Mouse (Mus musculus) right cerebral cortex, adult 18-20 months (tissue): ENCODE measurements around the gene Cryzl2.

ENCODE experiments used
- DNase-seq: peaks from one replicate; pipeline ENCODE4 v3.0.0; 2022; ENCODE audit warnings: mixed read lengths

The Cryzl2 gene

DNA sequence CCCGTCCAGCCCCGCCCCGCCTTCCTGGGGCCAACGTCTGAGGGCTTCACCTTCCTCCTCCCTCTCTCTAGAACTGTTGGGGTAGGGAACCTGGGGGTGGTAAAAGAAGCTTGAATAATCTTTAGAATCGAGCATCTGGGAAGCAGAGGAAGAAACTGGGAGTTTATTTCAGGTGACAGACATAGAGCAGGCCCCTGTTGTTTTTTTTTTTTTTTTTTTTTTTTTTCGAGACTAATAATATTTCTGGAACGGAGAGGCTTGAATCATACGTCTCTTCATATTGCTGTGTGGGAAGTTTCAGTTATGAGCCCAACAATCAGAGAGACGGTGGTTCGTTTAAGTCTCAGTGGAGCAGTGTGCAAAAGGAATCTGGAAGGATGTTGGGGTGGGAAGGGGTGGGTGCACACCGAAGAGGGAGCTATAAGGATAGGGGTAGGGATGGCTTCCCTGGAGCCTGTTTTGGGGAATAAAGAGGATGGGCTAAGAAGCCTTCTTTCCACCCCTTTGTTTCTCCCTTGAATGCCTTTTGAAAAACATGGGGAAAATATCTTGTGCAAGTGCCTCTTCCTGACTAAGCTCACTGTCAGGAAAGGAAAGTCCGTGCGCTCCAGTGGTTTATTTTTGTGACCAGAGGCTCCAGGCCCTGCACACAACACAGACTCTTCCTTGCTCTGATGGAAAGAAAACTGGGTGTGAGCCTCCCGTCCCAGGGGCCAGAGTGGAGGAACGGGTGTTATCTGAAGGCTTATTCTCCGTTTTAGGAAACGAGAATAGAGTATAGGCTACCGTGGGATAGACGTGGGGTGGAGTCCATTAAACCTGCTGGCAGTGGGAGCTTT, 14.4 kb upstream of the Cryzl2 start:
- peak; percentile 49 for DNase-seq

DNA sequence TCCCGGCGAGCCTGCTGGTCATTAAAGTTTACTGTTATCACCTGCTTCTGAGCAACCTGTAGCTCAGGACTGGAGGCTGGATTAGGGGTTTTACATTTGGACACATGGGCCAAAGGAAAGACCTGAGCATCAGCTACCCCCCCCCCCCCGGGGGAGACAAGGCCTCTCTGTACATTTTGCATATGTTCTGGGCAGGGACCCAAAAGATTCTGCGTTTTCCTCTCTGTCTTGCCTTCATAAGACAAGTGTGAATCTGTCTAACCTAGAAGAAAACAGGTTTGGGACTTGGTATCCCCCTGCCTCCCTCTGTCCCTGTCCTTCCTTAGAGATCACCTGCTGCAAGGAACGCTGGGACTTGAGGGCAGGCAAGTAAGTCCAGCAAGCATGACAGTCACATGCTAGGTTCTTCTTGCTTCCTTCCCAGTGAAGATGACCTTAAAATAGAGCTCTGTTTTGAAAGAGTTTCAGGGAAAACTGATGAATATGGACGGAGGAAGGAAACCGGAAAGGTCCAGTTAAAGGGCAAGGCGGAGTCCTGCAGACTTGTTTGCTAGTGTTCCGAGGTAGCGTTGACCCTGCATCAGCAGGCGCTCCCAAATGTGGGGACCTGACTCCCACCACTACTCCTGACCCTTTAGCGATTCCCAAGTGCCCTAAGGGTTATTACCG, 13.6 kb upstream of the Cryzl2 start:
- no peak for DNase-seq

DNA sequence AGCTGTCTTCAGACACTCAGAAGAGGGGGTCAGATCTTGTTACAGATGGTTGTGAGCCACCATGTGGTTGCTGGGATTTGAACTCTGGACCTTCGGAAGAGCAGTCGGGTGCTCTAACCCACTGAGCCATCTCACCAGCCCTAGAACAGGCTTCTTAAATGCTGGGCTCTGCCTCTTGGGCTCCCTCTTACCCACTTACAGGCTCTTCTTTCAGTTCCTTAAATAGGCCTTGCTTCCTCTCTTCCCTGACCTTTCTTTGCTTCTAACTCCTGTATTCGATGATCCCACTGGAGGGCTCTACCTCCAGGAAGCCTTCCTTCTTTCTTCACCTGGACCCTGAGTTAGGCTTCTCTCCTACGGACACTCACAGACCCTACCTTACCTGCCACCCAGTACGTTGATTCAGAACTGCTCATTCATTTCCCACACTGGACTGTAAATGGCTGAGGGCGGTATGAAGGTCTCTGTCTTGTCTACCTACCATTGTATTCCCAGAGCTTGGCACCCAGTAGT, 12.9 kb upstream of the Cryzl2 start:
- no peak for DNase-seq

DNA sequence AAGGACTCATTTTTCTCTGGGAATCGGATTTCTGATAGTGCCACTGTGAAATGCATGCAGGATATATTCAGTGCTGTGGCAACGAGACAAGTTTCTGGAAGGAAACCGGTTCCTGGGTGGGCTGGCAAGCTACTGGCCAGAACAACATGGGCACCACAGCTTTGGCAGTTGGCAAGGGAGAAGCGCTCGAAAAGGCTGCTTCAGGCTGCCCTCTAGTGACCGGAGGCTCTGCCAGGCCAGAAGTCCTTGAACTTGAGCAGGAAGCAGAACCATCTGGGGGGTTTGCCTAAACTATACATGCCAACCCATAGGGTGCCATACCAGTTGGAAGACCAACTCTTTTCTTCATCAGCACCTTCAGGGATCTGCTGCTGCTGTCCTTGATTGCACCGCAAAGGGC, 12.1 kb upstream of the Cryzl2 start:
- peak; percentile 77 for DNase-seq

DNA sequence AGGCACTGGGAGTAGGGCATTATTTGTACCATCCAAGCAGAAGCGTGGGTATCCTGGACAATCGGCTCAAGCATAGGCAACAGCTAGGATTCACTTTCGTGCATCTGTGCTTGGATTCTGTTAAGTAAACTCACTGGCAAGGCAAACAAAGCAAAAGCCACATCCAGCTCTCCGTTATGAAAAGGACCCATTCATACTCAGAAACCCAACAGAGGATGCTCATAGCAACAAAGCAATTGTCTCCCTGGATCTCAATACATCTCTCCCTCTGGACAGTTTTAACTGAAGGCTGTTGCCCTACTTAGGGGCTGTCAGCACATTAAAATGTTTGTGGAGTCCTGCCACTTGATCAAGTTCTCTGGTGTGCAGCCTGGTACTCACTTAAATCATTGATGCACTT, 11.2 kb upstream of the Cryzl2 start:
- no peak for DNase-seq

DNA sequence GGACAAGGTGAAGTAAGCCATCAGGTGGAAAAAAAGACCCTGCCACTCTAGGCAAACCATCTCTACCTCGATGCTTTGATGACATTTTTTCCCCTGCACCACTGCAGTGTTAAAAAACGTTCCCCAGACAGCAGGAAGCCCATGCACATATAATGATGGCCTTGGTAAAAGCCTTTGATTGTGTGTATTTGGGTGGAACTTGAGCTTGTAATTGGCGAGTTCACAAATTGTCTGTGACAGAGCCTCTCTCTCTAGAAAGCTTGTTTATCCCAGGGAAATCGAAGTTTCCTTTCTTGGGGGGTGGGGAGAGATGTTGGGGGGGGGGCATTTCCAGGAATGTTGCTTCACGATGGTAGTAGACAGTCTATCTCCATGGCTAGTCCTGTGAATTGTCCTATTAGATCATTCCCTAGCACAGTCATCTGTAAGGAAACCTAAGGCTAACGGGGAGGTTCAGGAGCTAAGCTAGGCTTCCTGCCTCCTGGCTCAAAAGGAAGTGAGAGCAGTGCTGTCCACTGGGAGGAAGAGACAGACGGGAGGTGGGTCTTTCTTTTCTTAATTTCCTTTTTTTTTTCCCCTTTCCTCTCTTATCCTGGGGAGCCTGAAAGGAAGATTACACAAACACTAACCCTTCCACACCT, 10.1 kb upstream of the Cryzl2 start:
- no peak for DNase-seq

DNA sequence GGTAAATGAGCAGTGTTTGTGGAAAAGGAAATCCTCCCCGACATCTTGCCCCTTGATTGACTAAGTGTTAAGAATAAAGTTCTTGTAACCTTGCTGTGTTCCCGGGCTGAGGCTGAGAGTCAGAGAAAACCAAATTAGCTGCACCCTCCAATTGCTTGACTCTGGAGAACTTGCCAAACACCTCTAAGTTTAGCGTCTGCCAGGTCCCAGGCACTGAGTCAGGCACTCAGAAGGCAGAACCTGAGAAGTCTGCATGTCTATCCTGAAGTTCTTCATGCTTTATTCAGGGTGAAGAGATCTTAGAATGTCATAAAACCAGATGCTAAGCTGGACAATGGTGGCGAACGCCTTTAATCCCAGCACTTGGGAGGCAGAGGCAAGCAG, 9.6 kb upstream of the Cryzl2 start:
- no peak for DNase-seq

DNA sequence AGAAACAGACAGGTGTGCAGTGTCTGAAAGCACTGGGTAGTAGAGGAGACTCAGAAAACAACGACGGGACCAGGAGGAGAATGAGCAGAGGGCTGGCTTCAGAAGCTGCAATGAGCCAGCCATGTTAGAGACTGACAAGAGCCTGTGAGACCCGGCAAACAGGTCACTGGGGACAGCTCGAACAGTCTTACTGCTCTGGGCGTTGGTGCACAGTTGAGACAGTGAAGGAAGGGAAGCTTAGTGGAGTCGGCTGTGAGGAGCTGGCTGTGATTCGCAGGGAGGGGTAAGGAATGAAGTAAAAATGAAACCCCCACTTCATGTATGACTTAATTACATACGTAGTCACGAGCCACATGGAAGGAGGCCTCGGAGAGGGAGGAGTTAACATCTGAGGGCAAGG, 8.8 kb upstream of the Cryzl2 start:
- no peak for DNase-seq

DNA sequence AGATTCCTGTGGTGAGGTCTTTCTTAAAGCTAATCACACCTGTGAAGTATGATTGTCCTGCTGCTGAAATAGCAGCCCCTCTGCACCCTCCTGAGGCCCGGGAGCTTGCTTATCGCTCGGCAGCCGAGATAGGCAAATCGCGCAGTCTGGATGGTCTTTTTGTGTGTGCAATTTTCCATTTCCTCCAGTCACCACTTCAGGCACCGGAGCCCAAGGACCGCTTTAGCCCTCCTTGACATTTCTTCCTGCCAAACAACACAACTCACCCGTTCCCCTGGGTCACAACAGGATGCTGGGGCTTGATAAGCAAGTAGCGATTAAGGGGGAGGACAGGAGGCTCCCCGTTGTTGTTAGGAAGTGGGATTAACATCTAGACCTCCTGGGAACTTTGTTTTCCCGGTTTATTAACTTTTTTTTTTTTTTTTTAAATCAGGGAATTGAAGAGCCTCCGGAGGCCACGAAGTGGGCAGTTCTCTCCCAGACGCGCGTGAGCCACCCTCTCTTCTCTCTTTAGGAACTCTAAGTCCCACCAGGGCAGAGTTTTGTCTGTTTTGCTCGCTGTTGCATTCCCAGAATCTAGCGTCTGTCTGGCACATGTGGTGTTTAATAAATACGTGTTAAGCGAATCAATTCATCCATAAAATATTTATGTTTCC, 8.3 kb upstream of the Cryzl2 start:
- DNase-seq: no peak

DNA sequence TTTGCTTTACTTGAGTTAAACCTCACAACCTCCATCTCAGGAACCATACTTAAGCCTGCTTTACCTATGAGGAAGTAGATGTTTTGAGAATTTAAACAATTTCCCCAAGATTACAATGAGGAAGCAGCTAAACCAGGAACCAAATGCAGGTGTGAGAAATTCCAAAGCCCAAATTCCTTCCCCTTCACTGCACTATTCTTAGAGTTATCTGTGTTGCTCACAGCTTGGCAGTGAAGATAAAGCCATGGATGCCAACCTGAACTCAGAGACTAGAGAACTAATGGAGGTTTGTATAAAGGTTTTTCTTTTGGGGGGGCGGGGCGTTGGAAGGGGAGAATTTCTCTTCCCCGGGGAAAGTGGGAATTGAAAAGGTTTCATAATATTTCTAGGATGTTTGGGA, 6.1 kb upstream of the Cryzl2 start:
- DNase-seq: no peak

DNA sequence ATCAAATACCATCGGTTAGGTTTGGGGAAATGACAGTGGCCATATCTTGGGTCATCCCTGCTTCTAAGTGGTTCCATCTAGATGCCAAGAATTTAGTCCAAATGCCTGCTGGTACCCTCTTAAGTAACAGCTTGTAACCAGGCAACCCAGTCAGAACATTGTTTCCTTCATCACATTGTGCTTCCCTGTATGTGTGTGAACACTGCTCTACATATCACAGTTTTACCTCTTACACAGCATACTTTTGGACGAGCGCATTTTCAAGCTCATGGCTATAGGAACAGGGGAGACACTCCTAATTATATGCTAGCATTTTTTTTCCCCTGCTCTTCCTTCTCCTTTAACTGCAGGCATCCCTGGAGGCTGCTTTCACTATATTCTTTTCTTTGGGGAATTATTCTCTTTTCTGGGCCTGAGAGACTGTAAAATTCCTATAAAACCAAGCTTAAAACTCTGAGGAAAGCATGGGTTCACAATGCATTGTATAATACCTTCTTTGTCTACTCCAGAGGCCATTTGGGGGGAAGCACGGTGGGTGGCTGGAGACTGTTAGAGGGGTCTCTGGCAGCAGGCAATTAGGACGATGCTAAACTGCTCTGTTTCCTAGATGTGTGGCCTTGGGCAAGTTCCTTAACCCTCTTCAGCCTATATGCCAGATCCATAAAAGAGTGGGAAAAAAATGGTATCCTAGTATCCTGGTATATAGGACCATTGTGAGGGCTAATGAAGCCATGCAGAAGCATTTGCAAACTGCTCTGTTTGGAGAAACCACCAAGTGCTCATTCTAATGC, 5.4 kb upstream of the Cryzl2 start:
- DNase-seq: no peak

DNA sequence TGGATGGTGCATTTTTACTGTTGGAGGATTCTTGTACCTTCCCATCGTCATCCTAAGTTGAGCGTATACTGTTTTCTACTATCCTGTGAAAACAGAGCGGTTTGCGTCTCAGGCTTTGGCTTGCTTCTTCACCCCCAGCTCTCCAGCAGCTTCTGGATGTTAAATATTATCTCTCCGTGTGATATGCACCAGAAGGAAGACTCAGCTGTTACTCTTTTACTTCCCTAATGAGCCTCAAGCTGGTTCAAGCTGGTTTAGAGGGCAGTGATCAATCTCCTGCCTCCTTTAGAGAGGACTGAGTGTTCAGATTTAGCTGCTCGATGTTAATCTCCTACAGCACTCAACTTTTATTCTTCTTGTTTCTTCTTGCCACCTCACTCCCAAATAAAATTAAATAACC, 3.5 kb upstream of the Cryzl2 start:
- no peak for DNase-seq

DNA sequence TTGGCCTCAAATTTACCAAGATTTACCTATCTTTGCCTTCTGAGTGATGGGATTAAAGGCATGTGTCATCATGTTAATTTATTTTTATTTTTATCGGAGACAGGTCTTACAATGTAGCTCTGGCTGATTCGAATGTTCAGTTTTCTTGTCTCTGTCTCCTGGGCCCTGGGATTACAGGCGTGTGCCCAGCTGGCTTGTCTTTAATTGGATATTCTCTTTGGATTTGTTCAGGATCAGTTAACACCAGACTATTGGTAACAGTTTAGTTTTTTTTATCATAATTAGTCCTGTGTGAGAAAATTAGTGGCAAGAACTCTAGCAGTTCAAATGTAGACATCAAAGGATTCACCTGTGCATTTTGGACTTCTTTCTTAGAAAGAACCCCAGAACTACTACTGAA, 588 bp upstream of the Cryzl2 start:
- DNase-seq: no peak

DNA sequence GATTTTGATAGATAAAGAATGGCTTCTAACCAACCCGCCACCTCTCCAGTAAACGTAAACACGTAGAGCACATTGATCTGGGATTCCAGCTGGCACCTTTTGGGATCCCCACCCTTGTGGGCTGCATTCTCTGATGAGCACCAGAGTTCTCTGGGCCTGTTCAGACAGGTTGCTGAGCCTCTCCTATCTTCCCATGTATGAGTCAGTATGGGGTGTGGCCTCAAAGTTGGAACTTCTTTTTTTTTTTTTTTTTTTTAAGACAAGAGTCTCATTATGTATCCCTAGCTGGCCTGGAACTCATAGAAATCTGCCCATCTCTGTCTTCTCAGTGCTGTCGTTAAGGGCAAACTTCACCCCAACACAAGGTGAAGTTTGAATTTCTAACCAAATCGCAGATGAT, 1.5 kb downstream of the Cryzl2 start:
- DNase-seq: no peak

DNA sequence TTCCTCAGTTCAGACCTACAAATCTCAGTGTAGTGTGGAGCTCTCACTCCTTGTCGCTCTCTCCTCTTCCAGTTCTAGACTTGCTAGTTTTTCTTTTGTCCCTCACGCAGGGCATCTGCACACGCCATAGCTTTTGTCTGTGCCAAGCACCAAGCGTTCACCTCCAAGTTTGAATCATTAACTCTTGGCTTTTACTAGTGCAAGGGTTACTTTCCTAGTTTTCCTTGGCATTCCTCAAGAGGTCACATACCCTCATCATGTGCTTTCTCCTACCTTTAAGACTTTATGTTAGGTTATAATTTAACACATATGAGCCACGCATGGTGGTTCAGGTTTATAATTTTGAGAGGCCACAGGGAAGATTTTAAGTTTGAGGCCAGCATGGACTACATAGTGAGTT, 2.9 kb downstream of the Cryzl2 start:
- DNase-seq: no peak

DNA sequence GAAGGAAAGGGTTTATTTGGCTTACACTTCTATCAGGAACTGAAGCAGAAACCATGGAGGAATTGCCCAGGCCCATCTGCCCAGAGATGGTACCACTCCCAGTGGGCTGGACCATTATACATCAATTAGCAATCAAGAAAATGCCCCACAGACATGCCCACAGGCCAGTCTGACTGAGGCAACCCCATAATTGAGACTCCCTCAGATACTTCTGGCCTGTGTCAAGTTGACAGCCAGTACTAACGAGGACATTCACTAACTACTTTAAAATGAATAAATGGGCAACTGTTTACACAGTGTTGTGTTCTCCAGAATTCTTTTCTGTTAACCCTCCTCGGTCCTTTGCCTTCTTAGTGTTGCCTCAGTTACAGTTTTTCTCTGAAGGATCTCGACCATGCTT, 4.0 kb downstream of the Cryzl2 start:
- no peak for DNase-seq

DNA sequence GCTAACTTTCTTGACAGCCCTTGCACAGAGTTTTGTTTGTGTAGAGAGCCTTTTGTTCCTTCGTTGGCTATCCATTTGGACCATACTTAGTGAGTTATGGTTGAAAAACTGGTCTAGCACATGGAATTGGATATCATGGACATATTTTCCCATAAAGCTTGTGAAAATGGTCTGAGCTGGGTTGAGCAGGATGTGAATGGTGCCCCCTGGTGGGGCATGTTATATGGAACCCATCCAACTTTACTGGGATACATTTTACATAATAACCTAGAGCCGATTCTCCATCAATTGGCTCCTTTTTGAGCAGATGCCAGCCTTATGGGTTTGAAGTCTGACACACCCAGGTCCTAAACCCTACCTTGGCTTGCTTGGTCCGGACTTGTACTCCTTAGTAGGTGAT, 6.8 kb downstream of the Cryzl2 start:
- DNase-seq: peak; percentile 37

DNA sequence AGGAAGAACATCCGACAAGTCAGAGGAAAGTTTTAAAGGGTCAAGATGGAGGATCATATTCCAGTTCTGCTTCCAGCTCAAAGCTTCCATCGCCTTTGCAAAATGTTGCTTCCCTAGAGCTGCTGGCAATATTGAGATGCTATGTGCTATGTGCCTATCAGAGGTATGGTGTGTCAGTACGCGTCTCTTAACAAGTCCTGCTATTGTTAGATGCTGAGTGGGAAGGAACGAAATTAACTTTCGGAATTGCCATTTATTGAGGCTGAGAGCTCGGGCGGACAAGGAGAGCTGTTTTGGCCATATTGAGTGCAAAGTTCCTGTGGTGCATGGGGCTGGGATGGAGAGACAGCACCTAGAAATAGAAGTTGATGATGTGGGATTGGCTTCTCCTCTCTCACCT, 9.5 kb downstream of the Cryzl2 start:
- peak; percentile 38 for DNase-seq

DNA sequence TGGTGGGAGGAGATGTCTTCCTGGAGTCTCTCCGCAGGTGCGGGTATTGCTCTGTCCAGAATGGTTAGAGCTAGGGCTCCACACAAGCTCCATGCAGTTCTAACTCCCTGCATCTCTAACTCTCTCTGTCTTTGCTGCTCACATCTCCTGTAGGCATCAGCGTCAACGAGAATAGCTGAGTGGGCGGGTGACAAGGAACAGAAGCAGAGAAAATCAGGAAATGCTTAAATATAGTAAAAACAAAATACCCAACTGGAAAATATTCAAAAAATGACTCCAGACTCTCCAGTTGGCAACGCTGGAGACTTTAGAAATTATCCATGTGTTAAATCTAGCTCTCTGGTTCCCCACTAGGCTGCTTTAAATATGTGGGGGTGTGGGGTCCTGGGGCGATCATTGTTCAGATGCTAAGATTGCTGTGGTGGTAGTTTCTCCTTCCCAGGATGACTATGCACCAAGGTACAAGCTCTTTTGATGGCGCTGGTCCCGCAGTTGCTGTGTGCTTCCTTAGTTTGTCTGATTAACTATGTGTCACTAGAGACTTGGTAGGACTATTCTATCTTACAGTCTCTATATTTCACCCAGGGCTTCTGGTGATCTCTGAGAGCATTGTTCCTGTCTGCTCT, 12.5 kb downstream of the Cryzl2 start:
- peak; percentile 88 for DNase-seq

DNA sequence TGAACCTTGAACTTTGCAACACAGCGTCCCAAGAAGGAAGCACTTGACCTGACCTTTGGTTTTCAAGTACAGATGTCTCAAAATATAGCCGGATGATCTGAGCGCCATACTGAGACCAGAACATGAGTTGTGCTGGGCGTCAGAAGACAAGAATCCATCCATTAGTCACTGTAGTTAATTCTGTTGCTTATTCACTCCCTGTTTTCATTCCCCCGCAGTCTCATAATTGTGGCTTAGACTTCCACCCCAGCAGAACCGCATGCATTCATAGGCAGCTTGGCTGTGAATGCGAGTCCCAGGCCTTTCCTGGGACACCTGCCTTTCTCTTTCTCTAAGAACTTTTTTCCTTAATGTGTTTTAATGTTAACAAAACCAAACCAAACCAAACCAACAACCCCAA, 14.3 kb downstream of the Cryzl2 start:
- peak; percentile 36 for DNase-seq

DNA sequence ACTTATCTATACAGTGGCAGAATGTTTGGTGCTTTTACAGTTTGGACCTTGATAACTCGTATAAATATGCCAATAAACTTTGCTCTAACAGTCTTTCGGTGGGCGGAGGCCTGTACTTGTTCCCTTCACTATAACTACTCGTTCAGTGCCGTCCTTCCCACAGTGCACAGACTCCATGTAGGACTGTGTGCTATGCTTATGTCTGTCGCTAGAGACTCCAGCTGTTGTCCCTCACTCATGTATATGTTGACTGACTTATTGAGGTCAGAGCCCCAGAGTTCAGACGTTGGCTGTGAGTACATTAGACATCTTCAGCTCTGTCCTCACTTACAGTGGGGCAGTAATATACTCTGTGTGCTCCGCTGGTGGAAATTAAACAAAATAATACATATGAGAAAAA, 16.5 kb downstream of the Cryzl2 start:
- DNase-seq: no peak

DNA sequence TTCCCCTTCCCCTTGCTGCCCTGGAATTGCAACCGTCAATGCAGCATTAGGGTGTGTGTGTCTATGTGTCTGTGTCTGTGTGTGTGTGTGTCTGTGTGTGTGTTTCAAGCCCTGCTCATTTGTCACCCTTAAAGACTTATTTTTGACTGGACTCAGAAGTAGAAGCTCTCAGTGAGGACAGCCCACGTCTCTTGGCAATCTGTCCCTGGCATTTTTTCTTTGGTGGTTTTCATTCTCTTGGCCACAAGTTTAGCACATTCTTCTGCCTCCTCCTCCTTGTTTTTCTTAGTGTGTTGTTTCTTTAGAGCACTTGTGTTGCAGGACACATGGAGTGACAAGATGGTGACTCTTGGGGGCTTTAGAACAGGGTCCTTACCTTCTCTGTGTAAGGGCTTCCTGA, 17.9 kb downstream of the Cryzl2 start:
- peak; percentile 50 for DNase-seq
